Mouse (Mus musculus) lung, postnatal 0 days (tissue): Measurements from ENCODE around the gene Tmem207.

Experiments used
- CTCF ChIP-seq: IDR thresholded peaks from 2 replicates; pipeline ENCODE4 v1.5.1; 2016; ENCODE audit warnings: antibody characterized with exemption, mild to moderate bottlenecking
- EP300 ChIP-seq: IDR thresholded peaks from 2 replicates; pipeline ENCODE4 v1.6.1; 2016; ENCODE audit warnings: antibody characterized with exemption, mild to moderate bottlenecking, control low read depth

GRCm38 (mm10) chr16:26530451-26530850 lies 3.9 kb upstream of the Tmem207 start:
- TF ChIP-seq CTCF, result no peak
- TF ChIP-seq EP300, result no peak
